Mouse (Mus musculus): ENCODE results near the gene Cep57l1. TPM values are rescaled to one million over a fixed set of nuclear protein-coding genes. Genes with fewer than 3 reads are reported as not detected.

The Cep57l1 gene
- total and polyA plus RNA-seq, 3 experiments: 16.7 to 19.2 TPM; not detected in 1

- TF ChIP-seq ZKSCAN1 (IDR thresholded peaks at IDR 0.05; ENCODE audit: low read depth, low read length): no peak
- no peak for TF ChIP-seq MAFK (IDR thresholded peaks at IDR 0.05; ENCODE audit: borderline replicate concordance, low read depth, low read length)
- TF ChIP-seq MAX (IDR thresholded peaks at IDR 0.05; ENCODE audit: low read length): no peak
- no peak for TF ChIP-seq RAD21 (IDR thresholded peaks at IDR 0.05; ENCODE audit: low read depth, low read length)
- no peak for DNase-seq (ENCODE audit: low read depth, low spot score)
- H3K9me3 ChIP-seq (replicated peaks; ENCODE audit: insufficient read depth, low read length): no peaks in the 10 kb centered on the region
- H3K4me3 ChIP-seq (ENCODE audit: control insufficient read depth in 1 of 2, insufficient read depth in 1 of 2, low read depth in 2 of 2, low read length in 2 of 2): no peak overlapping the region
- no peak overlapping the region for H3K27ac ChIP-seq (ENCODE audit: control insufficient read depth, low read depth, low read length)
- no peak overlapping the region for H3K9ac ChIP-seq (ENCODE audit: control insufficient read depth, low read depth, low read length, poor library complexity, severe bottlenecking)
- H3K36me3 ChIP-seq (ENCODE audit: control insufficient read depth in 1 of 2, insufficient read depth in 2 of 2, low read length in 2 of 2): no peaks in the 10 kb centered on the region
- peaks cover 0 to 2% of the 10 kb centered on the region in 2 experiments; a peak in 3 of 4 replicates for H3K27me3 ChIP-seq (ENCODE audit: control insufficient read depth in 1 of 2, insufficient read depth in 2 of 2, low read length in 2 of 2)
- H3K79me2 ChIP-seq (ENCODE audit: control insufficient read depth, insufficient read depth, low read length, poor library complexity): no peaks in the 10 kb centered on the region
- no peaks in the 10 kb centered on the region for H3K4me1 ChIP-seq (ENCODE audit: control insufficient read depth in 1 of 2, insufficient read depth in 2 of 2, low read length in 2 of 2)
Measured at GRCm38 (mm10) chr10:41697040-41697439, 112.6 kb downstream of the Cep57l1 start.

GRCm38 (mm10) chr10:41690978-41691377 is 118.7 kb downstream of the Cep57l1 start:
- TF ChIP-seq KAT2A (conservative IDR thresholded peaks at IDR 0.05; ENCODE audit: low read depth, low read length) (no peak), TAL1 (IDR thresholded peaks at IDR 0.05; ENCODE audit: low read length) (no peak), ZNF384 (IDR thresholded peaks at IDR 0.05; ENCODE audit: low read depth, low read length) (no peak), ZMIZ1 (IDR thresholded peaks at IDR 0.05; ENCODE audit: low read depth, low read length) (no peak), BHLHE40 (IDR thresholded peaks at IDR 0.05; ENCODE audit: borderline replicate concordance, low read depth, low read length) (no peak), HCFC1 (IDR thresholded peaks at IDR 0.05; ENCODE audit: low read depth, low read length) (no peak), NRF1 (IDR thresholded peaks at IDR 0.05; ENCODE audit: insufficient read depth, low read depth, low read length, poor library complexity, severe bottlenecking) (no peak), GATA1 (IDR thresholded peaks at IDR 0.05; ENCODE audit: low read depth, low read length) (no peak), MYB (IDR thresholded peaks at IDR 0.05; ENCODE audit: low read depth, low read length) (no peak), GABPA (IDR thresholded peaks at IDR 0.05; ENCODE audit: low read depth, low read length) (no peak), JUND (IDR thresholded peaks at IDR 0.05; ENCODE audit: low read depth, low read length) (no peak), USF2 (IDR thresholded peaks at IDR 0.05; ENCODE audit: borderline replicate concordance in 1 of 2, insufficient read depth in 1 of 2, low read depth in 1 of 2, low read length in 2 of 2) (no peak), RCOR1 (IDR thresholded peaks at IDR 0.05; ENCODE audit: low read depth, low read length) (no peak), POLR2AphosphoS2 (IDR thresholded peaks at IDR 0.05; ENCODE audit: low read length) (no peak), CHD1 (IDR thresholded peaks at IDR 0.05; ENCODE audit: low read depth, low read length) (no peak), TCF12 (IDR thresholded peaks at IDR 0.05; ENCODE audit: low read depth, low read length) (no peak), MAX (IDR thresholded peaks at IDR 0.05; ENCODE audit: low read length) (no peak)
- no peaks in the 10 kb centered on the region for H3K9me3 ChIP-seq (replicated peaks; ENCODE audit: insufficient read depth, low read length)
- peaks cover 3 to 5% of the 10 kb centered on the region in 2 experiments; a peak in 3 of 4 replicates for H3K27me3 ChIP-seq (ENCODE audit: control insufficient read depth in 1 of 2, insufficient read depth in 2 of 2, low read length in 2 of 2)
- no peak overlapping the region for H3K4me3 ChIP-seq (ENCODE audit: control insufficient read depth in 1 of 2, insufficient read depth in 1 of 2, low read depth in 2 of 2, low read length in 2 of 2)
- no peak overlapping the region for H3K27ac ChIP-seq (ENCODE audit: control insufficient read depth, low read depth, low read length)
- no peaks in the 10 kb centered on the region for H3K36me3 ChIP-seq (ENCODE audit: control insufficient read depth in 1 of 2, insufficient read depth in 2 of 2, low read length in 2 of 2)
- DNase-seq (ENCODE audit: low read depth, low spot score): no peak
- H3K9ac ChIP-seq (ENCODE audit: control insufficient read depth, low read depth, low read length, poor library complexity, severe bottlenecking): no peak overlapping the region
- H3K4me1 ChIP-seq (ENCODE audit: control insufficient read depth in 1 of 2, insufficient read depth in 2 of 2, low read length in 2 of 2): no peaks in the 10 kb centered on the region
- no peaks in the 10 kb centered on the region for H3K79me2 ChIP-seq (ENCODE audit: control insufficient read depth, insufficient read depth, low read length, poor library complexity)
